Mouse (Mus musculus) bone marrow macrophage, adult 2 months (primary cell): ENCODE data around the gene Ezr.
"Not testable (repeated sequence)": the region's sequence is repeated elsewhere in the genome, so short reads cannot be mapped to it uniquely, and the experiment has no call there.

Experiments used
- CTCF ChIP-seq: IDR thresholded peaks from 2 replicates; pipeline ENCODE4 v1.5.1; 2012; ENCODE audit warnings: low read depth, mild to moderate bottlenecking, low read length, moderate library complexity
- POLR2A ChIP-seq: IDR thresholded peaks from 2 replicates; pipeline ENCODE4 v1.6.1; 2012; ENCODE audit warnings: mild to moderate bottlenecking, low read depth, low read length, borderline replicate concordance

DNA sequence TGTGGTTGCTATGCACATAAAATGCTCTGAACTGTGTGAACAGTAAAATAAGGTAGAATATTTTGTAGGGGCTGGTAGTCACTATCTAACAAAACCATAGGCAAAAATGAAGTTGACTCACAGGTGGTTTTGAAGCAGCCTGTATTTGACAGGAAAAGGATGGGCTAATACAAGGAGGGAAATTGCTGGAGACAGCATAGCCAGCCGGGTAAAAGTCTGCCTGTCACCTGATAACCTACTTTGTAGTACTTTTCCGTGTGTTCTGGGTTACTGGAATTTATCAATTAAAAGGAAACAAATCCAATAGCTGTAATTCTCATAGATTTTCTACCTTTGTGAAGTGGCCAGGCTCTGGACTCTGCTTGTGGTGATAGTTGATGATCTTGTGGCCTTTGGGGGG lies 69.1 kb downstream of the Ezr start:
- TF ChIP-seq CTCF, POLR2A: not testable (repeated sequence)
